Mouse (Mus musculus): ENCODE results near the gene Col2a1.
A peak's percentile ranks its signal among the peaks of the same experiment; 100 is the strongest.

The Col2a1 gene

GRCm38 (mm10) chr15:98002991-98003821 is 1.3 kb downstream of the Col2a1 start:
- no peak for DNase-seq (ENCODE audit: low spot score)

GRCm38 (mm10) chr15:98002113-98002990 is 2.1 kb downstream of the Col2a1 start:
- DNase-seq (ENCODE audit: low spot score), result peak; percentile 49

GRCm38 (mm10) chr15:98001321-98002112 is 3.0 kb downstream of the Col2a1 start:
- no peak for DNase-seq (ENCODE audit: low spot score)

- DNase-seq (ENCODE audit: low spot score), result no peak
These were observed 4.5 kb downstream of the Col2a1 start for GRCm38 (mm10) chr15:97999991-98000390.

- no peak for DNase-seq (ENCODE audit: low spot score)
These were observed 4.9 kb downstream of the Col2a1 start for GRCm38 (mm10) chr15:97999546-97999945.

GRCm38 (mm10) chr15:97996716-97997256 is 7.7 kb downstream of the Col2a1 start:
- DNase-seq (ENCODE audit: low spot score), result peak; percentile 21

- DNase-seq (ENCODE audit: low spot score), result peak; percentile 81
These were observed 11.7 kb downstream of the Col2a1 start for GRCm38 (mm10) chr15:97992712-97993286.

GRCm38 (mm10) chr15:97992027-97992711 is 12.3 kb downstream of the Col2a1 start:
- DNase-seq (ENCODE audit: low spot score), result no peak

- no peak for DNase-seq (ENCODE audit: low spot score)
These were observed 13.1 kb downstream of the Col2a1 start for GRCm38 (mm10) chr15:97991285-97991895.

- no peak for DNase-seq (ENCODE audit: low spot score)
These were observed 13.8 kb downstream of the Col2a1 start for GRCm38 (mm10) chr15:97990721-97991120.

GRCm38 (mm10) chr15:97990124-97990523 is 14.4 kb downstream of the Col2a1 start:
- DNase-seq (ENCODE audit: low spot score), result no peak

- no peak for DNase-seq (ENCODE audit: low spot score)
These were observed 15.0 kb downstream of the Col2a1 start for GRCm38 (mm10) chr15:97989544-97989943.

- DNase-seq (ENCODE audit: low spot score), result no peak
These were observed 22.9 kb downstream of the Col2a1 start for GRCm38 (mm10) chr15:97981560-97981959.

- no peak for DNase-seq (ENCODE audit: low spot score)
These were observed 31.1 kb downstream of the Col2a1 start for GRCm38 (mm10) chr15:97973248-97974005.

GRCm38 (mm10) chr15:97972580-97972979 is 31.9 kb downstream of the Col2a1 start:
- no peak for DNase-seq (ENCODE audit: low spot score)

GRCm38 (mm10) chr15:97970299-97970698 is 34.2 kb downstream of the Col2a1 start:
- no peak for DNase-seq (ENCODE audit: low spot score)

- DNase-seq (ENCODE audit: low spot score), result no peak
These were observed 39.0 kb downstream of the Col2a1 start for GRCm38 (mm10) chr15:97965311-97966045.

GRCm38 (mm10) chr15:97964836-97965187 is 39.7 kb downstream of the Col2a1 start:
- DNase-seq (ENCODE audit: low spot score), result no peak
